Mouse (Mus musculus) midbrain, embryonic 16.5 days (tissue): ENCODE results near the gene Slc38a1. TPM values are rescaled to one million over a fixed set of nuclear protein-coding genes. Genes with fewer than 3 reads are reported as not detected.
A peak's percentile ranks its signal among the peaks of the same experiment; 100 is the strongest.

ENCODE experiments used
- ATAC-seq: fragments of 200-750 bp; cut with Nextera tagmentation; 2 replicates; pipeline ENCODE4 v1.8.0; 2017; ENCODE audit warnings: moderate TSS enrichment
- H3K27ac ChIP-seq: fragments of 300-500 bp; sonication (generic); 2 replicates; pipeline ENCODE4 v1.5.1; 2014; ENCODE audit warnings: mild to moderate bottlenecking, low read length, mixed read lengths
- H3K27me3 ChIP-seq: fragments of 300-500 bp; sonication (generic); 2 replicates; pipeline ENCODE4 v1.6.1; 2014; ENCODE audit warnings: low read depth, low read length, mixed read lengths; ENCODE audit not compliant: control insufficient read depth, insufficient read depth
- H3K36me3 ChIP-seq: fragments of 300-500 bp; sonication (generic); 2 replicates; pipeline ENCODE4 v1.6.1; 2014; ENCODE audit warnings: mild to moderate bottlenecking, low read length, moderate library complexity, mixed read lengths; ENCODE audit not compliant: control insufficient read depth, insufficient read depth
- H3K4me1 ChIP-seq: fragments of 300-500 bp; sonication (generic); 2 replicates; pipeline ENCODE4 v1.6.1; 2014; ENCODE audit warnings: mild to moderate bottlenecking, low read length, mixed read lengths; ENCODE audit not compliant: control insufficient read depth, insufficient read depth
- H3K4me2 ChIP-seq: fragments of 300-500 bp; sonication (generic); 2 replicates; pipeline ENCODE4 v1.6.1; 2014; ENCODE audit warnings: mild to moderate bottlenecking, low read length, mixed read lengths
- H3K4me3 ChIP-seq: fragments of 300-500 bp; sonication (generic); 2 replicates; pipeline ENCODE4 v1.5.1; 2014; ENCODE audit warnings: low read depth, mild to moderate bottlenecking, low read length, moderate library complexity, mixed read lengths
- H3K9ac ChIP-seq: fragments of 300-500 bp; sonication (generic); 2 replicates; pipeline ENCODE4 v1.6.1; 2014; ENCODE audit warnings: low read depth, low read length, mixed read lengths
- H3K9me3 ChIP-seq: fragments of 300-500 bp; sonication (generic); replicated peaks from 2 replicates; pipeline ENCODE4 v1.6.1; 2014; ENCODE audit warnings: mild to moderate bottlenecking, low read length, mixed read lengths; ENCODE audit not compliant: control insufficient read depth, poor library complexity, severe bottlenecking
- WGBS: fragments of 180-500 bp; shearing (Covaris S2); extraction: QIAGEN DNeasy Blood & Tissue Kit; methylation state at CpG from one replicate; pipeline ENCODE4 v1.1.7; 2014; 5-methylcytosine and 5-hydroxymethylcytosine counted together
- polyA plus RNA-seq: library from polyadenylated mRNA; unstranded; fragments of >200 nt; fragmentation: Nextera tagmentation; extraction: Ambion mirVana; gene quantifications from 2 replicates; pipeline ENCODE4 v1.2.1, GENCODE M21; 2015

The Slc38a1 gene
- polyA plus RNA-seq, 1 experiment from 2014 or later, result 120 TPM

GRCm38 (mm10) chr15:96608671-96609070, 34.0 kb downstream of the Slc38a1 start:
- ATAC-seq, result no peak
- 90% methylated on average over 7 of the region's 7 CpGs for WGBS
- peaks cover 15% of the 10 kb centered on the region for H3K36me3 ChIP-seq

GRCm38 (mm10) chr15:96607422-96607821, 35.3 kb downstream of the Slc38a1 start:
- no peak overlapping the region for H3K27ac ChIP-seq
- no peaks in the 10 kb centered on the region for H3K27me3 ChIP-seq
- peaks cover 3% of the 10 kb centered on the region; the same call in 1 of the 2 replicates for H3K4me1 ChIP-seq
- no peak overlapping the region for H3K9ac ChIP-seq
- H3K36me3 ChIP-seq, result peaks cover 4% of the 10 kb centered on the region; the same call in 1 of the 2 replicates
- no peak for ATAC-seq
- no peak overlapping the region for H3K4me3 ChIP-seq
- H3K9me3 ChIP-seq, result no peaks in the 10 kb centered on the region
- 87% methylated on average over 5 of the region's 5 CpGs for WGBS
- no peak overlapping the region for H3K4me2 ChIP-seq

More at GRCm38 (mm10) chr15:96608671-96609070, 34.0 kb downstream of the Slc38a1 start:
- Histone ChIP-seq H3K4me1 (peaks cover 3% of the 10 kb centered on the region; the same call in 1 of the 2 replicates), H3K27ac (no peak overlapping the region), H3K9ac (no peak overlapping the region), H3K27me3 (no peaks in the 10 kb centered on the region), H3K4me3 (no peak overlapping the region), H3K4me2 (no peak overlapping the region), H3K9me3 (no peaks in the 10 kb centered on the region)

GRCm38 (mm10) chr15:96604282-96604681, 38.4 kb downstream of the Slc38a1 start:
- ATAC-seq, result no peak
- no peak overlapping the region for H3K4me2 ChIP-seq
- peaks cover 3% of the 10 kb centered on the region; the same call in 1 of the 2 replicates for H3K4me1 ChIP-seq
- WGBS, result 63% methylated on average over 10 of the region's 10 CpGs
- no peaks in the 10 kb centered on the region for H3K9me3 ChIP-seq
- H3K27ac ChIP-seq, result no peak overlapping the region
- no peak overlapping the region for H3K4me3 ChIP-seq
- H3K27me3 ChIP-seq, result no peaks in the 10 kb centered on the region
- no peaks in the 10 kb centered on the region; the same call in 1 of the 2 replicates for H3K36me3 ChIP-seq
- H3K9ac ChIP-seq, result no peak overlapping the region

- no peak for ATAC-seq
- 69% methylated on average over 16 of the region's 16 CpGs for WGBS
- no peak overlapping the region for H3K4me3 ChIP-seq
- no peak overlapping the region for H3K9ac ChIP-seq
- H3K4me2 ChIP-seq, result no peak overlapping the region
- no peaks in the 10 kb centered on the region; the same call in 1 of the 2 replicates for H3K36me3 ChIP-seq
- H3K27me3 ChIP-seq, result no peaks in the 10 kb centered on the region
- no peaks in the 10 kb centered on the region for H3K9me3 ChIP-seq
- H3K27ac ChIP-seq, result no peak overlapping the region
- H3K4me1 ChIP-seq, result peaks cover 15% of the 10 kb centered on the region; the same call in 1 of the 2 replicates
Measured at GRCm38 (mm10) chr15:96602043-96602442, 40.7 kb downstream of the Slc38a1 start.

- H3K4me3 ChIP-seq, result no peak overlapping the region
- no peak overlapping the region for H3K9ac ChIP-seq
- no peaks in the 10 kb centered on the region for H3K9me3 ChIP-seq
- peak; percentile 68 for ATAC-seq
- no peak overlapping the region for H3K27ac ChIP-seq
- no peaks in the 10 kb centered on the region; the same call in 1 of the 2 replicates for H3K36me3 ChIP-seq
- H3K27me3 ChIP-seq, result no peaks in the 10 kb centered on the region
- peaks cover 15% of the 10 kb centered on the region; the same call in 1 of the 2 replicates for H3K4me1 ChIP-seq
- H3K4me2 ChIP-seq, result no peak overlapping the region
- 60% methylated on average over 21 of the region's 21 CpGs for WGBS
Measured at GRCm38 (mm10) chr15:96599852-96600781, 42.6 kb downstream of the Slc38a1 start.

- Histone ChIP-seq H3K4me3 (no peak overlapping the region), H3K9ac (no peak overlapping the region), H3K27ac (0 out of 2 replicates have a peak overlapping the region, but pooled peaks have one; percentile 23), H3K4me1 (peaks cover 12% of the 10 kb centered on the region; the same call in 1 of the 2 replicates), H3K36me3 (no peaks in the 10 kb centered on the region; the same call in 1 of the 2 replicates), H3K27me3 (no peaks in the 10 kb centered on the region), H3K9me3 (no peaks in the 10 kb centered on the region), H3K4me2 (no peak overlapping the region)
- no peak for ATAC-seq
- WGBS, result 64% methylated on average over 11 of the region's 11 CpGs
Measured at GRCm38 (mm10) chr15:96598888-96599578, 43.7 kb downstream of the Slc38a1 start.

DNA sequence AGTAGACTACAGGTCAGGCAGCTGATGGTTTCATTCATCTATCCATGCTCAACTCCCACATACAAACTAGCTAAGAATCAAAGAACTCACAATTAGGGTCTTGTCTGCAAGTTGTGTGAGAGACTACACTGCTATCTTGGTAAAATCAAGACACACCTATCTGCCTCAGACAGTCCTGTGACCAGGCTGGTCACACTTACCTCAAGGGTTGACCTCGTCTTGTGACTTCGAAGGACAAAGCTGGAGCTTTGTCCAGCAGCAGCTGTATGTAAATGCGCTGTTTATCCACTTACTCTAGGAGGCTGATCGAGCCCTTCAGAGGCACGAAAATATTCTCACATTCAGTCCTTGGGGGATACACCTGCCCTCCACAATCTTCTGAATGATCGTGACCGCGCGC, 45.6 kb downstream of the Slc38a1 start:
- Histone ChIP-seq H3K9ac (no peak overlapping the region), H3K4me2 (no peak overlapping the region), H3K27me3 (no peaks in the 10 kb centered on the region), H3K27ac (no peak overlapping the region), H3K9me3 (no peaks in the 10 kb centered on the region), H3K4me3 (no peak overlapping the region), H3K36me3 (no peaks in the 10 kb centered on the region; the same call in 1 of the 2 replicates), H3K4me1 (peaks cover 24% of the 10 kb centered on the region)
- no peak for ATAC-seq
- 74% methylated on average over 9 of the region's 9 CpGs for WGBS

GRCm38 (mm10) chr15:96594316-96594715, 48.4 kb downstream of the Slc38a1 start:
- WGBS, result 94% methylated on average over 7 of the region's 7 CpGs
- Histone ChIP-seq H3K9ac (no peak overlapping the region), H3K4me1 (peaks cover 26% of the 10 kb centered on the region), H3K36me3 (no peaks in the 10 kb centered on the region; the same call in 1 of the 2 replicates), H3K4me2 (no peak overlapping the region), H3K27ac (no peak overlapping the region), H3K27me3 (no peaks in the 10 kb centered on the region), H3K4me3 (no peak overlapping the region), H3K9me3 (no peaks in the 10 kb centered on the region)
- no peak for ATAC-seq
